In genomic region chr7:27542392-27543033, GRCm38 (mm10) we compare ENCODE assay signal across 8 mouse cellular contexts. TPM values are rescaled to one million over a fixed set of nuclear protein-coding genes. Genes with fewer than 3 reads are reported as not detected.
DNase-seq lines count a peak whose midpoint lies in the region; ATAC-seq and TF ChIP-seq lines count a peak whose summit lies in the region.

No protein-coding gene starts in this region.

- ATAC-seq in CD4-positive, CD25-positive, alpha-beta regulatory T cell, adult 4 months, result peak; percentile 36
- ATAC-seq in erythroid progenitor cell, adult 5-6 weeks (replicated peaks; ENCODE audit: low FRiP score, poor library complexity, severe bottlenecking), result peak; percentile 80
- peak; percentile 81; the same call in 1 of the 2 replicates for ATAC-seq in heart, embryonic 13.5 days (ENCODE audit: extremely low read depth, insufficient number of reproducible peaks, low FRiP score, low TSS enrichment)
- peak; percentile 83 for ATAC-seq in kidney, postnatal 0 days (replicated peaks; ENCODE audit: low FRiP score, low read depth)
- ATAC-seq in liver, embryonic 11.5 days (replicated peaks; ENCODE audit: low FRiP score), result peak; percentile 82
- peak; percentile 88 for ATAC-seq in stomach, embryonic 14.5 days (ENCODE audit: insufficient number of reproducible peaks, insufficient read depth, low FRiP score, low read depth)

- no peak overlapping the region for H3K27ac ChIP-seq in brown adipose tissue, adult 24 weeks (replicated peaks; ENCODE audit: low read depth, low read length)
- peak overlapping the region; percentile 30; the same call in 1 of the 2 replicates for H3K27ac ChIP-seq in heart, embryonic 13.5 days (replicated peaks)
- H3K27ac ChIP-seq in kidney, postnatal 0 days, result 0 out of 2 replicates have a peak overlapping the region, but pooled peaks have one; percentile 2
- no peak overlapping the region for H3K27ac ChIP-seq in liver, embryonic 11.5 days (ENCODE audit: low read depth, low read length)
- H3K27ac ChIP-seq in stomach, embryonic 14.5 days (ENCODE audit: low read length), result peak overlapping the region; percentile 39; the same call in 1 of the 2 replicates

- no peaks in the 10 kb centered on the region for H3K9me3 ChIP-seq in heart, embryonic 13.5 days
- H3K9me3 ChIP-seq in kidney, postnatal 0 days (replicated peaks; ENCODE audit: low read length), result no peaks in the 10 kb centered on the region
- no peaks in the 10 kb centered on the region for H3K9me3 ChIP-seq in liver, embryonic 11.5 days (ENCODE audit: control insufficient read depth, low read length)
- no peaks in the 10 kb centered on the region for H3K9me3 ChIP-seq in stomach, embryonic 14.5 days (ENCODE audit: control insufficient read depth, low read depth, low read length)

- H3K27me3 ChIP-seq in heart, embryonic 13.5 days (replicated peaks), result no peaks in the 10 kb centered on the region
- H3K27me3 ChIP-seq in kidney, postnatal 0 days (ENCODE audit: insufficient read depth, low read length), result no peaks in the 10 kb centered on the region
- H3K27me3 ChIP-seq in liver, embryonic 11.5 days (replicated peaks; ENCODE audit: control insufficient read depth, insufficient read depth, low read length), result no peaks in the 10 kb centered on the region
- no peaks in the 10 kb centered on the region for H3K27me3 ChIP-seq in stomach, embryonic 14.5 days (ENCODE audit: control insufficient read depth, insufficient read depth, low read length)

- peak overlapping the region; percentile 66 for H3K4me3 ChIP-seq in brown adipose tissue, adult 24 weeks (ENCODE audit: insufficient read depth, low read depth, low read length)
- peak overlapping the region; percentile 65 for H3K4me3 ChIP-seq in heart, embryonic 13.5 days
- peak overlapping the region; percentile 45 for H3K4me3 ChIP-seq in kidney, postnatal 0 days (replicated peaks; ENCODE audit: low read depth, low read length)
- peak overlapping the region; percentile 55 for H3K4me3 ChIP-seq in liver, embryonic 11.5 days (ENCODE audit: low read depth, low read length)
- peak overlapping the region; percentile 43 for H3K4me3 ChIP-seq in stomach, embryonic 14.5 days (ENCODE audit: low read depth, low read length)

- TF ChIP-seq CTCF in kidney, postnatal 0 days (IDR thresholded peaks at IDR 0.05; ENCODE audit: low read depth), result no peak

- peak overlapping the region; percentile 88 for H3K9ac ChIP-seq in heart, embryonic 13.5 days
- H3K9ac ChIP-seq in kidney, postnatal 0 days (ENCODE audit: low read depth, low read length), result peak overlapping the region; percentile 53
- H3K9ac ChIP-seq in liver, embryonic 11.5 days (ENCODE audit: low read depth, low read length), result peak overlapping the region; percentile 74
- H3K9ac ChIP-seq in stomach, embryonic 14.5 days (replicated peaks; ENCODE audit: low read depth, low read length), result peak overlapping the region; percentile 34

- peaks cover 27% of the 10 kb centered on the region for H3K36me3 ChIP-seq in heart, embryonic 13.5 days
- peaks cover 8% of the 10 kb centered on the region; the same call in 1 of the 2 replicates for H3K36me3 ChIP-seq in kidney, postnatal 0 days (ENCODE audit: insufficient read depth, low read length)
- no peaks in the 10 kb centered on the region for H3K36me3 ChIP-seq in liver, embryonic 11.5 days (ENCODE audit: control insufficient read depth, insufficient read depth, low read length)
- H3K36me3 ChIP-seq in stomach, embryonic 14.5 days (ENCODE audit: control insufficient read depth, insufficient read depth, low read length), result peaks cover 4% of the 10 kb centered on the region; the same call in 1 of the 2 replicates

- 1% methylated on average over 30 of the region's 30 CpGs for WGBS in heart, embryonic 13.5 days
- under 1% methylated on average over 30 of the region's 30 CpGs for WGBS in kidney, postnatal 0 days
- WGBS in liver, embryonic 11.5 days, result 3% methylated on average over 30 of the region's 30 CpGs
- 2% methylated on average over 30 of the region's 30 CpGs for WGBS in stomach, embryonic 14.5 days

- H3K4me1 ChIP-seq in brown adipose tissue, adult 24 weeks (ENCODE audit: control insufficient read depth, insufficient read depth, insufficient read length, low read length), result peaks cover 3% of the 10 kb centered on the region; the same call in 1 of the 2 replicates
- H3K4me1 ChIP-seq in heart, embryonic 13.5 days, result peaks cover 32% of the 10 kb centered on the region
- H3K4me1 ChIP-seq in kidney, postnatal 0 days (replicated peaks; ENCODE audit: insufficient read depth, low read length), result no peaks in the 10 kb centered on the region
- peaks cover 44% of the 10 kb centered on the region for H3K4me1 ChIP-seq in liver, embryonic 11.5 days (replicated peaks; ENCODE audit: control insufficient read depth, insufficient read depth, low read length)
- peaks cover 5% of the 10 kb centered on the region; the same call in 1 of the 2 replicates for H3K4me1 ChIP-seq in stomach, embryonic 14.5 days (ENCODE audit: control insufficient read depth, insufficient read depth, low read length)

- DNase-seq in kidney, postnatal 0 days (ENCODE audit: low spot score), result peak; percentile 92
- peak; percentile 81 for DNase-seq in liver, embryonic 11.5 days (ENCODE audit: low spot score)
- peak; percentile 86 for DNase-seq in naive thymus-derived CD4-positive, alpha-beta T cell, adult 2 months (ENCODE audit: low read depth)

- peak overlapping the region; percentile 99 for H3K4me2 ChIP-seq in heart, embryonic 13.5 days
- peak overlapping the region; percentile 76 for H3K4me2 ChIP-seq in kidney, postnatal 0 days (ENCODE audit: low read length)
- H3K4me2 ChIP-seq in liver, embryonic 11.5 days, result peak overlapping the region; percentile 93
- H3K4me2 ChIP-seq in stomach, embryonic 14.5 days (replicated peaks; ENCODE audit: low read depth, low read length), result peak overlapping the region; percentile 82

RNA-seq across cellular contexts. Expression of gene Pld3, which starts 10.5 kb away (rescaled TPM):
- polyA plus RNA-seq in CD4-positive, CD25-positive, alpha-beta regulatory T cell, adult 4 months (2017; shearing (Covaris generic)), result 100 to 1,000 TPM; 191 to 306 TPM
- 23.5 and 27.8 TPM in 2 replicates for polyA plus RNA-seq in brown adipose tissue, adult 24 weeks (2012; ENCODE audit: insufficient read depth, insufficient read length, missing spikeins)
- total RNA-seq in erythroid progenitor cell, adult 5-6 weeks (2015; ENCODE audit: low replicate concordance), result 43.2 and 88.0 TPM in 2 replicates
- total RNA-seq in erythroid progenitor cell, adult 5-6 weeks (2017; ENCODE audit: low replicate concordance), result 19.1 and 26.3 TPM in 2 replicates
- polyA plus RNA-seq in heart, embryonic 13.5 days (2015; fragmentation: Nextera tagmentation; extraction: Ambion mirVana), result 62.5 and 65.9 TPM in 2 replicates
- 109 and 118 TPM in 2 replicates for polyA plus RNA-seq in kidney, postnatal 0 days (2015; fragmentation: Nextera tagmentation; extraction: Ambion mirVana)
- polyA plus RNA-seq in liver, embryonic 11.5 days (2014; fragmentation: Nextera tagmentation; extraction: Ambion mirVana), result 39.3 and 44.4 TPM in 2 replicates
- 75.6 and 78.7 TPM in 2 replicates for polyA plus RNA-seq in stomach, embryonic 14.5 days (2014; fragmentation: Nextera tagmentation; extraction: Ambion mirVana)

RNA-seq across cellular contexts. Expression of gene 2310022A10Rik, which starts 10.5 kb away (rescaled TPM):
- 10 to 100 TPM; 15.0 to 25.3 TPM for polyA plus RNA-seq in CD4-positive, CD25-positive, alpha-beta regulatory T cell, adult 4 months (2017; shearing (Covaris generic))
- polyA plus RNA-seq in brown adipose tissue, adult 24 weeks (2012; ENCODE audit: insufficient read depth, insufficient read length, missing spikeins), result 5.8 and 12.3 TPM in 2 replicates
- total RNA-seq in erythroid progenitor cell, adult 5-6 weeks (2015; ENCODE audit: low replicate concordance), result 11.2 and 18.9 TPM in 2 replicates
- total RNA-seq in erythroid progenitor cell, adult 5-6 weeks (2017; ENCODE audit: low replicate concordance), result 1.6 and 6.8 TPM in 2 replicates
- polyA plus RNA-seq in heart, embryonic 13.5 days (2015; fragmentation: Nextera tagmentation; extraction: Ambion mirVana), result 30.6 and 34.5 TPM in 2 replicates
- polyA plus RNA-seq in kidney, postnatal 0 days (2015; fragmentation: Nextera tagmentation; extraction: Ambion mirVana), result 20.1 and 20.9 TPM in 2 replicates
- polyA plus RNA-seq in liver, embryonic 11.5 days (2014; fragmentation: Nextera tagmentation; extraction: Ambion mirVana), result 33.9 and 35.1 TPM in 2 replicates
- 17.6 and 18.4 TPM in 2 replicates for polyA plus RNA-seq in stomach, embryonic 14.5 days (2014; fragmentation: Nextera tagmentation; extraction: Ambion mirVana)

RNA-seq across cellular contexts. Expression of gene Hipk4, which starts 19.4 kb away (rescaled TPM):
- under 1 TPM in 1 of 2 experiments, not detected in 1; 0.28 TPM for polyA plus RNA-seq in CD4-positive, CD25-positive, alpha-beta regulatory T cell, adult 4 months (2017; shearing (Covaris generic))
- not detected in 2 replicates for polyA plus RNA-seq in brown adipose tissue, adult 24 weeks (2012; ENCODE audit: insufficient read depth, insufficient read length, missing spikeins)
- not detected in 2 replicates for total RNA-seq in erythroid progenitor cell, adult 5-6 weeks (2015; ENCODE audit: low replicate concordance)
- total RNA-seq in erythroid progenitor cell, adult 5-6 weeks (2017; ENCODE audit: low replicate concordance), result not detected in 2 replicates
- polyA plus RNA-seq in heart, embryonic 13.5 days (2015; fragmentation: Nextera tagmentation; extraction: Ambion mirVana), result 0.20 and 0.36 TPM in 2 replicates
- polyA plus RNA-seq in kidney, postnatal 0 days (2015; fragmentation: Nextera tagmentation; extraction: Ambion mirVana), result 0.45 and 0.57 TPM in 2 replicates
- polyA plus RNA-seq in liver, embryonic 11.5 days (2014; fragmentation: Nextera tagmentation; extraction: Ambion mirVana), result 0.33 and 0.40 TPM in 2 replicates
- 1.0 and 1.3 TPM in 2 replicates for polyA plus RNA-seq in stomach, embryonic 14.5 days (2014; fragmentation: Nextera tagmentation; extraction: Ambion mirVana)

RNA-seq across cellular contexts. Expression of gene Prx, which starts 43.4 kb away (rescaled TPM):
- polyA plus RNA-seq in CD4-positive, CD25-positive, alpha-beta regulatory T cell, adult 4 months (2017; shearing (Covaris generic)), result under 1 TPM; 0.22 to 0.62 TPM
- polyA plus RNA-seq in brown adipose tissue, adult 24 weeks (2012; ENCODE audit: insufficient read depth, insufficient read length, missing spikeins), result 0.32 and 0.50 TPM in 2 replicates
- total RNA-seq in erythroid progenitor cell, adult 5-6 weeks (2015; ENCODE audit: low replicate concordance), result 0.36 and 0.42 TPM in 2 replicates
- 1.4 and 5.1 TPM in 2 replicates for total RNA-seq in erythroid progenitor cell, adult 5-6 weeks (2017; ENCODE audit: low replicate concordance)
- 2.0 and 2.1 TPM in 2 replicates for polyA plus RNA-seq in heart, embryonic 13.5 days (2015; fragmentation: Nextera tagmentation; extraction: Ambion mirVana)
- polyA plus RNA-seq in kidney, postnatal 0 days (2015; fragmentation: Nextera tagmentation; extraction: Ambion mirVana), result 4.1 and 4.7 TPM in 2 replicates
- polyA plus RNA-seq in liver, embryonic 11.5 days (2014; fragmentation: Nextera tagmentation; extraction: Ambion mirVana), result 0.80 and 0.84 TPM in 2 replicates
- polyA plus RNA-seq in stomach, embryonic 14.5 days (2014; fragmentation: Nextera tagmentation; extraction: Ambion mirVana), result 1.4 and 1.5 TPM in 2 replicates

RNA-seq across cellular contexts. Expression of gene Akt2, which starts 48.8 kb away (rescaled TPM):
- 10 to 100 TPM; 39.2 to 57.3 TPM for polyA plus RNA-seq in CD4-positive, CD25-positive, alpha-beta regulatory T cell, adult 4 months (2017; shearing (Covaris generic))
- 294 and 321 TPM in 2 replicates for polyA plus RNA-seq in brown adipose tissue, adult 24 weeks (2012; ENCODE audit: insufficient read depth, insufficient read length, missing spikeins)
- 28.5 and 59.9 TPM in 2 replicates for total RNA-seq in erythroid progenitor cell, adult 5-6 weeks (2015; ENCODE audit: low replicate concordance)
- 25.1 and 48.1 TPM in 2 replicates for total RNA-seq in erythroid progenitor cell, adult 5-6 weeks (2017; ENCODE audit: low replicate concordance)
- polyA plus RNA-seq in heart, embryonic 13.5 days (2015; fragmentation: Nextera tagmentation; extraction: Ambion mirVana), result 72.7 and 73.4 TPM in 2 replicates
- polyA plus RNA-seq in kidney, postnatal 0 days (2015; fragmentation: Nextera tagmentation; extraction: Ambion mirVana), result 74.3 and 75.3 TPM in 2 replicates
- polyA plus RNA-seq in liver, embryonic 11.5 days (2014; fragmentation: Nextera tagmentation; extraction: Ambion mirVana), result 68.4 and 70.1 TPM in 2 replicates
- polyA plus RNA-seq in stomach, embryonic 14.5 days (2014; fragmentation: Nextera tagmentation; extraction: Ambion mirVana), result 88.8 and 91.5 TPM in 2 replicates

Comparison
In these comparisons a context has a peak if more than half of its experiments do, and no peak if none do; other contexts are left out.
1. ATAC-seq: peak in every context shown above with its lines; median percentile 88 in stomach, embryonic 14.5 days; 83 in kidney, postnatal 0 days; 82 in liver, embryonic 11.5 days; 81 in heart, embryonic 13.5 days; 80 in erythroid progenitor cell, adult 5-6 weeks; 36 in CD4-positive, CD25-positive, alpha-beta regulatory T cell, adult 4 months.
2. H3K27ac ChIP-seq: peak in heart, embryonic 13.5 days (single experiment), kidney, postnatal 0 days (single experiment) and stomach, embryonic 14.5 days (single experiment); none in brown adipose tissue, adult 24 weeks (single experiment) and liver, embryonic 11.5 days (single experiment).
3. H3K9ac ChIP-seq: peak in every context shown above with its lines; median percentile 88 in heart, embryonic 13.5 days; 74 in liver, embryonic 11.5 days; 53 in kidney, postnatal 0 days; 34 in stomach, embryonic 14.5 days.
4. Peak in every context shown above with its lines, with median percentiles within 50 percentile points of each other: H3K4me3 ChIP-seq, H3K4me2 ChIP-seq and DNase-seq.